Mouse (Mus musculus) CD8-positive naive resting alpha-beta T cell, adult 2 months (primary cell): ENCODE measurements around the gene Slc25a53.

Source experiments
- DNase-seq, 2 experiments: peaks; one replicate each; pipeline ENCODE4 v3.0.0; 2022; ENCODE audit warnings: low read depth in 2 of 2, low spot score in 2 of 2

The Slc25a53 gene

DNA sequence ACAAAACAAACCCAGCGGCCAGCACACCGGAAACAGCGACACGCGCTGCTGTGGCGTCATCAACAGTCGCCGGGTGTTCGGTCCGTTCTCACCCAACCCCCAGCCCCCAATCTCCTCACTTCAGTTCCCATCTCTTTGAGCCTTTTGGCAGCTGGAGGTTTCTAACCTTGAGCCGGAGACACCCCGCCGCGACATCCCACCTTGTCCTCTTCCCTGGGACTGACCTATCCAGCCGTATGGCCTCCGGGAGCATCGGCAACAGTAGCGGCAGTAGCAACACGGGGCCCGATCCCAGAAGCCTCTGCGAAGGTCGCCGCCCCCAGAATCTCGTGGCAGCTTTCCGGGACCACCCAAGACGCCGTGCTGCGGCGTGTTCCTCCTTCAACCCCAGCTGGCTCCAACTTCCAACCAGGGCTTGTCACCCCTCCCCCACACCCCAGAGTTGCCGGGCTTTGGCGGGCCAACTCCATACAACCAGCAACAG, at the start of gene Slc25a53:
Gene Slc25a53, minus strand, starts transcription at position 303 of the 484 bp plus-strand sequence.
- peak; percentile 67 to 68 for DNase-seq

DNA sequence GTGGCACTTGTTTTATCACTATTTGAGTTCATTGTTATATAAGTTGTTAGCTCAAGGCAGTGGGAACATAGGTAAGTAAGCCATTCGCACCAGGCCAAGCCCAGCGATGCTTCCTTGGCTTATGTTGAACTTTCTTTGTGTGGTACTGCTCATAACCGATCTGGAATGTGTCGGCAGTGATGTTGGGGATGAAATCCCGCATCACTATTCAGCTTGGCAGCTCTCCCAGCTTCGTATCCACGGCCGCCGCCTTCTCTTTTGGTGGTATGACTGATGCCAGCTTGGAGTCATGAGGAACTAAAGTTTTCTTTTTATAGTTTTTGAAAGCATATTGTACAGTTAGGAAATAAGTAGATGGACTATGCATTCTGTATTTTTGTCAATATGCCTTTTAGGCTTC, 25.1 kb upstream of the Slc25a53 start:
- no peak for DNase-seq

DNA sequence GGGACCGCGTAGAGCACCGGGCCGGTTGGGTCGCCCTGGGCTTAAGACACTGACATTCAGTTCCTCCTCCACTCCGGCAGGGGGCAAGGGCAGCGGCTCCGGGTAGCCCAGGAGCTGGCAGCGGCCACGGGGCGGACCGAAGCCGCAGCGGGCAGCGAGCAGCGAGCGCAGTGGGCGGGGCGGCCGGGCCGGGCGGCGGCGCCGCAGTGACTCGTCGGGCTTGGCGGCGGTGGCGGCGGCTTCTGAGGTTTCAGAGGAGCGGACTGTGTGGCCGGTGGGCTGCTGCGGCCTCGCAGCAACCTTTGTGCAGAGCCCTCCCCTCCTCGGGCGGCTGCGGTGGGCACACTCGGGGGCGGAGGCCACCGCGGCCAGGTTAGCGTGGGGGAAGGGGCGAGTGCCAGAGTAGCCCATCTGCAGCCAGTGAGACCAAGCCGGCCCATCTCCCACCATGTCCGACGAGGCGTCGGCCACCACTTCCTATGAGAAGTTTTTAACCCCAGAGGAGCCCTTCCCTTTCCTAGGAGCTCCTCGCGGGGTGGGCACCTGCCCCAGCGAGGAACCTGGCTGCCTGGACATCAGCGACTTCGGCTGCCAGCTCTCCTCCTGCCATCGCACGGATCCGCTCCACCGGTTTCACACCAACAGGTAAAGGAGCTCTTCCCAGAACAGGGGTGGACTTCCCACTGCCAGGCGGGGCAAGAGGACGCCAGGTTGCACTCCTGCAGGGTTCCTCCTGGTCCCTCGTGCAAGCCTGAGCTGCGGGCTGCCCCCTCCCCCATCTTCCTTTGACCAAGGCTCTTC, 11.5 kb upstream of the Slc25a53 start, which contains the start of gene Fam199x:
Gene Fam199x, plus strand, starts transcription at position 170 of the 801 bp plus-strand sequence.
- peak; percentile 54 to 62 for DNase-seq

DNA sequence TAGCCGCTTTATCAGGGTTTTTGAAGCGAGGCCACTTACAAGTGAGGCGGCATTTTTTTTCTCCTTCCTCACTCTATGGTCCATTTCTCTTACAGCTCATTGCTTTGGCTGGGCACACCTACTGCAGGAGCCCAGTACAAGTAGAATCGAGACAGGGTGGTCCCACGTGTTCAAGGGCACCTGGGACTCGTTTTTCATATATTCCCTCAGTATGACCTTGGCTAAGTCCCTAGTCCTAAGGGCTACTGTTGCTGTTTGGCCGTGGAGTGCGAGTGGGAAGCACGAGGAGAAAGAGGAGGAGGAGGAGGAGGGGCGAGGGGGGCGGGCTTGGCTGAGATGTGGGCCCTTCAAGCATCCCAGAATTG, 10.9 kb upstream of the Slc25a53 start:
- no peak for DNase-seq

DNA sequence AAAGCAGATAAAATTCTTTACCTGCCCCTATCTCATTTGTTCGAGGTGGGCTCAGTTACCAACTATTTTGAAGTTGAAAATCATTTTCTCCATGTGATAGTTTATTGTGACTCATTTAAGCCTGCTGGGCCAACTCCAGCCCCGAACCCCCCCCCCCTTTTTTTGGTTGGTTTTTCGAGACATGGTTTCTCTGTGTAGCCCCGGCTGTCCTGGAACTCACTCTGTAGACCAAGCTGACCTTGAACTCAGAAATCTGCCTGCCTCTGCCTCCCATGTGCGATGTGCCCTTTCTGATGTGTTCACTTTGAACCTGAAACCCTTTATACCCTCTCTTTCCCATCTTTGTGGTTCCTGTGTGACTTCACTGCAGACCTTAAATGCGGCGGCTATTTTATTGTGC, 400 bp upstream of the Slc25a53 start:
- no peak for DNase-seq

DNA sequence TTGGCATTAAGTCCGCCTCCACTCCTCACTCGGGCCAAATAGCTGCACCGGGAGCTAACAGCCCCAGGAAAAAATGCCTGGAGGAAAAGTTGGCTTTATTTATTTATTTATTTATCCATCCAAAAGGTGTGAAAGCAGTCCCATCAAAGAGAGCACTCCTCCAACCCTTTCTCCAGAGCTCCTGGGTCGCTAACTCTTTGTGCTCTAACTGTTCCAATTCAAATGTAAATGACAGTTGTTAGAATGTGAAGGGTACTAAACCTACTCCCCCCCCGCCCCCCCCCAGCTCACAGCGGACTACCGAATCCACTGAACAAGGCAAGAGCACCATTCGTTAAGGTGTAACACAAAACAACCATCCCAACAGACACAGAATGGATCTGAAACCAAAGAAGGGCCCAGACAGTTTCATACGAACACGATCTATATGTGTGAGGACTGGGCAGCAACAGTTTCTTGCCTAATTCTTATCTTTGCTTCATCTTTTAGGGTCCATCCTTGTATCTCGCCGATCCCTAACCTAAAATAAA, 567 bp downstream of the Slc25a53 start:
- no peak for DNase-seq

DNA sequence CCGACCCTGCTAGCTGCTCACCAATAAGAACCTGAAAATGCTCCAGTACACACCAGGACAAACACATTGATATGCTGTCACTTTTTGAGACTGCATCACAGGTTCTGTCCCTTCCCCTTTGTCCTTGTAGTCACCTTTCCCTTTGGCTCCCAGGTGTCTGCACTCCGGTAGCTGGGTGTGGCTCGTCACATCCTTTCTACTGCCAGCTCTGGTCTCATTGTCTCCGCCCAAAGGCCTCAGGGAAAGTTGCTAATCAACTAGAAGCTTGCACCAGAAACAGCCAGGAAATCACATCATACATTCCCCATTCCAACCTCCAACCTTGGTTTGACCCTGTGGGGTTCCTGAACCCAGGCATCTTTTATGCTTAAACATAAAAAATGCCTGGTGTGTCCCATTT, 3.8 kb downstream of the Slc25a53 start:
- no peak for DNase-seq

DNA sequence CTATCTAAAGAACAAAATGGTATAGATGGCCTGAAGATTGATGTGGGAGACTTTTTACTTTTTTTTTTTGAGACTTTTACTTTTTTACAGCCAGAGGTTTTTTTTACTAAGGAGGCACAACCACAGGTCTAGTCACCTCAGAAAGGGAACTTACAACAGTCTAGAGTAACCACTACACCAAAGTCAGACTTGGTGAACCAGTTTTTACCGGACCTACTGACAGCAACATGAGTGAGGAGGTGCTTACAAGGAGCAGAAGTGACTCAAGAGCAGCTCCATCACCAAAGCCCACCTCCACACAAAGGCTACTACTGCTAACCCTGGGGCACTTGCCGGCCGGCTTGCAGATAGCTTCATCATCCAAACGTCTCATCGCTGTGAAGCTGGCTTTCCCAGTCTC, 6.4 kb downstream of the Slc25a53 start:
- no peak for DNase-seq

DNA sequence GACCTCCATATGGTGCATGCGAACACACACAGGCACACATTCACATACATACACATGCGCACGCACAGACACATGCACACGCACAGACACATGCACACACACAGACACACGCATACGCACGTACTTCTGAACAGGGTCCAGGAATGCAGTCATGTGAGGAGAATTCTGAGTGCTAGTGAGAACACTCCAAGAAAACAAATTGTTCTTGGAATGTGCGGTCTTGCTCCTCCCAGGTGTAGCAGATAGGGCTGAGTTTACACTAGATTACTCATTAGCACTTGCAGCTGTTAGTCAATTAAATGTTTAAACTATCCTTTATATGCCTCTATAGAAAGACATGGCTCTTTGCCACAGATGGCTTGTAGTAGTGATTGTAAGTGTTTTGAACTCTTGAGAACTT, 7.2 kb downstream of the Slc25a53 start:
- DNase-seq = no peak

DNA sequence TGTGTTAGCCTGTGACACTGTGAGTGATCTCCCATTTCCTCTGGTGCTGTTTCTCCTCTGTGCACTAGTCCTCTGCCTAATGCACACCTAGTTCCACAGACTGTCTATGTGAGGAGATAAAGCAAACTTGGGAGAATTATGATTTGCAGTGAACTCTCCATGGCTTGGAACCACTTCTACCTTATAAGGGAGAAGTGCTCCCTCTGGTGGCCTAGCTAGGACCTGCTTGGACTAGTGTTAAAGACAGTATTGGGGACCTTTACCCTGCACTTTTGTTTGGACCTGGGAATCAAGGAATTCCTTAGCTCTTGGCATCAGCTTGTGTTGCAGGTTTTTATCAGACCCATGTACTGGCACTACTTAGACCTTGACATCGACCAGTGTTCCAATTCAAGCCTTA, 18.8 kb downstream of the Slc25a53 start:
- peak; percentile 40 to 56 for DNase-seq

DNA sequence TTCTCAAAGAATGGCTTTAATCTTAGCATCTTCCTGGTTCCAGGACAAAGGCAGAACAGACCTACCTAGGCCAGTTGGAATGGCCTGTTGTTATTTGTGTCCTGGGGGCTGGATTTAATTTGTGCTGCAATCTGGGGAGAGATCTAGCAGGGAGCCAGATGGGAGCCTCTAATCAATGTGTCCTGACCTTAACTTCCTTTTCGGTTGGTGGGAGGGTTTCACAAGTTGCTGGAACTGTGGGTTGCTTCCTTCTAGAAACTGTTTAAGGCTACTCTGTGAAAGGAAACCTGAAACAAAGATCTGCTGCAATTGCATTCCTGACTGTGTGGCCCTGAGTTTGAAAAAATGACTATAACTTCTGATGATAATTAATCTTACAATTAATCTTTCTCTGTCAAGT, 20.4 kb downstream of the Slc25a53 start:
- DNase-seq = no peak

DNA sequence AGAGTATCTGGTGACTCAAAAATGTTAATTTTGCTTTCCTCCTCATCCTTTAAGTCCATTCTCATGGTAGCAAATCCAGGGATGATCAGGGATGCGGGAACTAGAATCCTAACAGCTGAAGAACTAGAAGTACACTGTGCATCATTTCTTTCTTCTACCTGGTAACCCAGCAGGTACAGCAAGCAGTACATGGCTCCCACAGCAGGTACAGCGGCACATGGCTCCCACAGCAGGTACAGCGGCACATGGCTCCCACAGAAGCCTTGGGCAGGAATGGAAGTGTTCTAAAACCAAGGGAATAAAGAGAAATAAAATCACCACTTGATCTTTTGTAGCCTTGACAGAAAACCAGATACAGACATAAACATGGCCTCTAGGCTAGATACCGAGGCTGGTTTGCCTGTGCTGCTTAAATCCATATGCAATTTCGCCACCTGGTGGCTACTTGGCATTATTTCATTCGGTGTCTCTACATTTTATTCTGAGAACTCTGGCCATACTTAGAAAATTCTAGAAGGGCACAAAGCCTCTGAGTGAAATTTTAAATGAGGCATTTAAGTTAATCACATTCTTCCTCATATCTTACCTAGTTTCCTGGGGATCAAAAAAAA, 22.9 kb downstream of the Slc25a53 start:
- DNase-seq = peak; percentile 23 to 48

DNA sequence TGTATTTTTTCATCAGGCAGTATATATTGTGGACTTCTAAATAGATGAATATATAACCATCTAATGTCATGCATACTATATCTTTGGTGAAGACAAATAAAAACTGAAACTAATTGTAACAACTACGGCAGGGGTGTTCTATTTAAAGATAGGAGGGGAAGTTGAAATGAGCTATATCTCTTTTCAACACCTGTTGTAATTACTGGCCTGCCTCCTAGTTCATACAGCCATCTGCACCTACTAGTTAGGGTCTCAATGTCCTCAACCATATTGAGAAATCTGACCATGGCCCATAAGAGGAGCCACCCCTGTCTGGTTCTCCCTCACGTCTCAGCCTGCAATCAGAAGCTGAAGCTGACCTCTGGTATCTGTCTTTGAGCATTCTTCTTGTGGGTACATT, 41.8 kb downstream of the Slc25a53 start:
- DNase-seq = no peak

DNA sequence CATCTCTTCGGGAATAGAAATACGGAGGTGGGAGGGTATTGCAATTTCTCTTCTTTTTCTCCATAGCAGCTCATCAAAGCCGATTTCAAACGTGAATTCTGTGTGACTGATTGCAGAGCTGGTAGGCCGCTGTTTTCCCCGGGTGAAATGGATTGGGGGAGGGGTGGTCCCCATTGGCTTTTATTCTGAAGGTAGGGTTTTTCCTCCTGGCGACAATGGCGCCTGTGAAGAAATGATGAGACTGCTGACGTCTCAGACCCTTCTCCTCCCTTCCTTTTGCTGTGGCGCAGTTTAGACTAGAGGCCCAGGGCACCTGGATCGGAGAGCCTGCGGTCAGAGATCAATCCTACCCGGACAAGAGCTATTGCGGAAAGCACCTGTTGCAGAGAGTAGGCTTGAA, 44.5 kb downstream of the Slc25a53 start:
- DNase-seq = no peak

DNA sequence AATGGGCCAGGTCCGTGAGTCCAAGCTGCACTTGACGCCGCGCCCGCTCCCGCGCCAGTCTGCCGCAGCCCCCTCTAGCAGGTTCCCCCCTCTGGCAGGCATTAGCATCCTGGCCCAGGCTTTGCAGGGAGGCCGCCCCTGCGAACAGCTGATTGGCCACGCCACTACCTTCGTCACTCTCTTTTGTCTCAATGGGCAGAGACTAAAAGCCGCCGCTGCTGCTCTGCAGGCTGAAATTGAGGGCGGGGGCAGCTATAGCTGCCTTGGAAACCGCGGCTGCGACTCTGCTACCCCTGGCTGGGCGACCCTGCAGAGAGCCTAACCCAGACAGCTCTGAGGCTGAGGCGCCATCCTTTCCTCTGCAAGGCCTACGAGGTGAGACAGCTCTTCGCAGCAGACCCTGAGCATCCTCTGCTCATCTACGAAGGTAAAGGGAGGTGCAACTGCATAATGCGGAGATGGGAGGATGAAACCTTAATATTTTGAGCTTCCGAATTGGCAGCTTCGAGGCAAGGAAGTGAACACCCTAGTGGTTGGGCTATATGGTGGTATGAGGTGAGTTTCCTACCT, 45.0 kb downstream of the Slc25a53 start, which contains the start of gene Zcchc18:
Gene Zcchc18, plus strand, starts transcription at position 178 of the 570 bp plus-strand sequence.
- DNase-seq = peak; percentile 42 to 50

DNA sequence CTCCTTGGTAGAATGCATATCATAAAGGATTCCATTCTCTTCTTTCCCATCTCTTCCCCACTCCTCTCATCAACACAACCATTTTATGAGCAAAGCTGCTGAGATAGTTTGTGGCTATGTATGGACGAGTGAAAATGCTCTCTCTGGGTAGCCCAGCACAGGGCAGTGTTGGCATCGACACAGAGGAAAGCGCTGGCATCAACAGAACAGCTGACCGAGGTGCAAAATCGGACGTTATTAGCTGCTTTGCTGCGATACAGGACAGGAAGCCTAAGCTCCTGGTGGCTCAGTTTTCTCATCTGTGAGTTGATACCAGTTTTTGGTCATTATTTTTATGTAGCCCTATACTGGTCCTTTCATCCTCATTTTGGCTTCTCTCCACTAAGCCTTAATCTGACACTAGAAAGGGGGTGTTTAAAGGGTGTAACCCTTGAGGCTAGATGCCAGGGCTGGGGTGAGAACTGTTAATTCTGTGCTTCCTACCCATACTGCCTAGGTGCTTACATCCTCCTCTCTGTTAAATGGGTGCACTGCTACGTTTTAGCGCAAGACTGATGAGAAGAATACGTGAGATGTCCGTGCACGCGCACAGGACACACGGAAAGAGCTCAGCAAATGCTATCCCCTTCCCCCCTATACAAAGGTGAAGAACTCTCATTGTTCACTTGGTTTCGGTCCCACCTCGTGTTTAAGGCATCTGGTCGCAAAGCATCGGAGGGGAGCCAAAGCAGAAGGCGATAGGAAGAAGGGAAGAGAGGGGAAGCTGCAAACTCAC, 45.7 kb downstream of the Slc25a53 start:
- no peak for DNase-seq

DNA sequence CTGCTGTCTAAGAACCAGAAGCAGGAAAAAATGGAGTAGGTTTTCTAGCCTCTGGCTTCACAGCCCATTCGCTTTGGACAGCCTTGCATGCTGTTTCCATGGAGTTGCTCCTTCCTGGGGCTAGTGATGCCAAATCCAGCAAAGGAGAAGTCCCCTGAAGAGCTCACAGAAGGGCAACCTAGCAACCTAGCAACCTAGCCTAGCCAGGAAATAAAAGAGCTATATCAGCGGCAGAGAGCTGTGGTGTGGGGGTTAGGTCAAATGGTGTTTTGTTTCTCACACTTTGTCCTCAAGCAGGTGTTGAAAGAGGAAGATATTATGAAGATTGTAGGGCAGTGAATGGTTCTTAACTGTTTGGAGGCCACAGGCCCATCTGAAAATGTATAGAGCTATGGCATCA, 46.8 kb downstream of the Slc25a53 start:
- DNase-seq = no peak

DNA sequence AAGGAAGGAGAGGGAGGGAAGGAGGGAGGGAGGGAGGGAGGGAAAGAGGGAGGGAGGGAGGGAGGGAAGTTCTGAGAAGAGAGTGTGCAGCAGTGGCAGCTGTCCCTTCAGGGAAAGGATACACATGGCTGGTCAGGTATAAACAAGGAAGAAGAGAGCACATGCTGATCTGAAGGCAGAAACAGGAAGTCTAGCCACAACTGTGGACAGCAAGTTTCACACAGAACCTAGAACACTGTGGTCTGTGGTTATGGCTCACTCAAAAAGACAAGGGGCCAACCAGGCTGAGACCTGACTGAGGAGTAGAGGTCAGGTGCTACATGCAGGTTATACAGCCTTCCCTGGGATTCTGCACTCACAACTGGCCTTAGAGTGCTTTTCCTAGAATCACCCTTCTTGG, 52.1 kb downstream of the Slc25a53 start:
- no peak for DNase-seq

DNA sequence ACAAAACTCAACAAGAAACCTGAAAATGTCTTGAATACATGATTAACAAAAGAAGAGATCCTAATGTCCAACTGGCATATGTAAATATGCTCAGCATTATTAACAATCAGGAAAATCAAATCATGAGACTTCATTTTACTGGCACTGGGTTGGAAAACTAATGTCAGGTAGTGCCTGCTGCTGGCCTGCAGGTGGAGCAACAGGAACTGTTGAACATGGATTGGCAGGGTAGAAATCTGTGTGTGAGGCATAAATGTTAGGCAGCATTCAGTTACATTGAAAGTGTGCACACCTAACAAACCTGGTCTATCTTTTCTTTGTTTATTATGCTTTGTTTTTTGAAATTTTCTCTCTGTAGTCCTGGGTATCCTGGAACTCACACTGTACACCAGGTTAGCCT, 59.5 kb downstream of the Slc25a53 start:
- no peak for DNase-seq

DNA sequence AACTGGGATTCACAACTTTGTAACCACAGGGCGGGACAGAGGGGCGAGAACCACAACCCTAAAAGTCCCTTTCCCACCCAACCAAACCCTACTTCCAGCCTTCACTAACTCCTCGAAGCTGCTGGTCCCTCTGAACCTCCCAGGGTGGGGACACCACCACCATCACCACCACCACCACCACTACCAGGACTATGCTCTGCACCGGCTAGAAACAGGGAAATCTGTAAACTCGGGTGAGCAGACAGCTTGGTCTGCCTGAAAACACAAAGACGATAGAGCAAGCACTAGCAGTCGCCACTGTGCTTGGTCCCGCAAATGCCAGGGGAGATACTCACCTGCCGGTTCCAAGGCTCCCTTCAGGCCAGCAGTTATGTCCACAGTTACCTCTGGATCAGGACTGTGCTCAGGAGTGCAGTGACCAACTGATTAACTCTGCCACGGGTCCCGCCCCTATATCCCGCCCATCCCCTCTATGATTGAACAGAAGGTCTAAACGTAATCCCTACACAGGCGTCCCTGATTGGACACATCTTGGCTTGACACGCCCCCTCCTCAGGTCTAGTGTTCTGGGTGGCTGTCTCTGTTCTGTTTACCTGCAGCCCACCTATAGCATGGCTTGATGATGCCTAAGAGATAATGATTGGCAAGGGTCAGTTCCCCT, 61.5 kb downstream of the Slc25a53 start, which contains the start of the genes Tmsb15l and Tmsb15b1:
Gene Tmsb15l, minus strand, starts transcription at position 446 of the 661 bp plus-strand sequence.
Gene Tmsb15b1, minus strand, starts transcription at position 451 of the 661 bp plus-strand sequence.
- peak; percentile 43 to 50 for DNase-seq
